Mouse (Mus musculus): ENCODE measurements around the gene Tspo. TPM values are rescaled to one million over a fixed set of nuclear protein-coding genes. Genes with fewer than 3 reads are reported as not detected.

The Tspo gene
- polyA plus RNA-seq, 1 experiment from 2014 or later = 12.7 TPM

Small RNA genes within 50 kb of the gene (microRNA-seq; reads per million reads assigned to microRNA genes)
- gene Gm24575 = not detected

Other genes starting within 250 kb of the Tspo start
- gene Arfgap3, start 213.3 kb upstream of the Tspo start, polyA plus RNA-seq (2015; fragmentation: Nextera tagmentation; extraction: Ambion mirVana) = 39.4 and 43.3 TPM in 2 replicates
- gene Pacsin2, start 99.0 kb upstream of the Tspo start, polyA plus RNA-seq (2015; fragmentation: Nextera tagmentation; extraction: Ambion mirVana) = 26.9 and 32.1 TPM in 2 replicates
- gene Ttll1, start 52.7 kb upstream of the Tspo start, polyA plus RNA-seq (2015; fragmentation: Nextera tagmentation; extraction: Ambion mirVana) = 119 and 127 TPM in 2 replicates
- gene Bik, start 36.7 kb upstream of the Tspo start, polyA plus RNA-seq (2015; fragmentation: Nextera tagmentation; extraction: Ambion mirVana) = 0.29 and 0.65 TPM in 2 replicates
- 29.4 and 32.7 TPM in 2 replicates for gene Mcat, start 195 bp downstream of the Tspo start, polyA plus RNA-seq (2015; fragmentation: Nextera tagmentation; extraction: Ambion mirVana)
- 42.6 and 49.6 TPM in 2 replicates for gene Ttll12, start 31.6 kb downstream of the Tspo start, polyA plus RNA-seq (2015; fragmentation: Nextera tagmentation; extraction: Ambion mirVana)
- gene Scube1, start 161.4 kb downstream of the Tspo start, polyA plus RNA-seq (2015; fragmentation: Nextera tagmentation; extraction: Ambion mirVana) = 5.8 and 9.2 TPM in 2 replicates
- gene Mpped1, start 215.9 kb downstream of the Tspo start, polyA plus RNA-seq (2015; fragmentation: Nextera tagmentation; extraction: Ambion mirVana) = 18.9 and 30.0 TPM in 2 replicates